ENCODE assay signal across 12 mouse cellular contexts in genomic region chr1:176996166-176996565, GRCm38 (mm10).
DNase-seq lines count a peak whose midpoint lies in the region; ATAC-seq and TF ChIP-seq lines count a peak whose summit lies in the region.
"Had no signal": no experiment of that assay in that cellular context is flagged by ENCODE, and none has a peak within 500 bp of the region (broad histone marks: within the 10 kb centered on the region; RNA-seq: fewer than 3 reads in every experiment).

No protein-coding gene starts in this region.

- H3K9ac ChIP-seq in MEL (ENCODE audit: control insufficient read depth, low read depth, low read length, poor library complexity, severe bottlenecking), result peak overlapping the region; percentile 63
- no peak overlapping the region; the same call in 1 of the 2 replicates for H3K9ac ChIP-seq in forebrain, embryonic 11.5 days (ENCODE audit: low read length)
- H3K9ac ChIP-seq in hindbrain, embryonic 16.5 days (ENCODE audit: low read depth, low read length), result no peak overlapping the region
- H3K9ac ChIP-seq: heart, embryonic 12.5 days; limb, embryonic 12.5 days; liver, embryonic 15.5 days had no signal

- 48% methylated on average over 3 of the region's 3 CpGs for WGBS in forebrain, embryonic 11.5 days
- 64% methylated on average over 3 of the region's 3 CpGs for WGBS in hindbrain, embryonic 16.5 days

- no peaks in the 10 kb centered on the region for H3K79me2 ChIP-seq in MEL (ENCODE audit: control insufficient read depth, insufficient read depth, low read length, poor library complexity)

- H3K27me3 ChIP-seq in MEL (ENCODE audit: control insufficient read depth in 1 of 2, insufficient read depth in 2 of 2, low read length in 2 of 2), result no peaks in the 10 kb centered on the region
- no peaks in the 10 kb centered on the region for H3K27me3 ChIP-seq in forebrain, embryonic 11.5 days (ENCODE audit: control insufficient read depth, insufficient read depth, low read length)
- no peaks in the 10 kb centered on the region for H3K27me3 ChIP-seq in hindbrain, embryonic 16.5 days (replicated peaks; ENCODE audit: control insufficient read depth, insufficient read depth, low read length)
- H3K27me3 ChIP-seq: heart, embryonic 12.5 days; liver, embryonic 15.5 days had no signal

- peaks cover 0 to 22% of the 10 kb centered on the region in 2 experiments; a peak in 2 of 4 replicates for H3K36me3 ChIP-seq in MEL (ENCODE audit: control insufficient read depth in 1 of 2, insufficient read depth in 2 of 2, low read length in 2 of 2)
- no peaks in the 10 kb centered on the region for H3K36me3 ChIP-seq in forebrain, embryonic 11.5 days (ENCODE audit: control insufficient read depth, insufficient read depth, low read length)
- no peaks in the 10 kb centered on the region for H3K36me3 ChIP-seq in hindbrain, embryonic 16.5 days (ENCODE audit: control insufficient read depth, insufficient read depth, low read length)
- H3K36me3 ChIP-seq: heart, embryonic 12.5 days; limb, embryonic 12.5 days; liver, embryonic 15.5 days had no signal

- DNase-seq in layer of hippocampus, adult 2 months (ENCODE audit: low spot score in 2 of 2), result no peak
- DNase-seq in layer of hippocampus, postnatal 10 days (ENCODE audit: low spot score in 2 of 2), result no peak
- DNase-seq in MEL (ENCODE audit: low read depth, low spot score), result no peak
- no peak for DNase-seq in forebrain, embryonic 11.5 days (ENCODE audit: low spot score)
- no peak for DNase-seq in left cerebral cortex, postnatal 14 days (ENCODE audit: low spot score in 2 of 2)
- no peak for DNase-seq in lung, adult 18-20 months
- DNase-seq in heart, postnatal 10 days, result no peak
- DNase-seq: gastrocnemius, postnatal 25 days had no signal

- H3K27ac ChIP-seq in layer of hippocampus, adult 2 months, result peak overlapping the region; percentile 88
- peak overlapping the region; percentile 100 for H3K27ac ChIP-seq in MEL (ENCODE audit: control insufficient read depth, low read depth, low read length)
- peak overlapping the region; percentile 82; the same call in 1 of the 2 replicates for H3K27ac ChIP-seq in forebrain, embryonic 11.5 days (ENCODE audit: low read depth, low read length)
- peak overlapping the region; percentile 76; the same call in 1 of the 2 replicates for H3K27ac ChIP-seq in hindbrain, embryonic 16.5 days (ENCODE audit: low read depth, low read length)
- H3K27ac ChIP-seq: limb, embryonic 12.5 days; liver, embryonic 15.5 days had no signal

- intact Hi-C loops in left cerebral cortex, postnatal 14 days (cut with DNase I), result no loop called here
- intact Hi-C loops in heart, postnatal 10 days (cut with DNase I), result no loop called here

- peaks cover 10 to 23% of the 10 kb centered on the region in 2 experiments for H3K4me1 ChIP-seq in MEL (ENCODE audit: control insufficient read depth in 1 of 2, insufficient read depth in 2 of 2, low read length in 2 of 2)
- H3K4me1 ChIP-seq in forebrain, embryonic 11.5 days (replicated peaks; ENCODE audit: control insufficient read depth, insufficient read depth, low read length), result peaks cover 49% of the 10 kb centered on the region
- H3K4me1 ChIP-seq in hindbrain, embryonic 16.5 days (ENCODE audit: control insufficient read depth, insufficient read depth, low read depth, low read length), result peaks cover 52% of the 10 kb centered on the region

- H3K4me2 ChIP-seq in forebrain, embryonic 11.5 days (ENCODE audit: low read depth, low read length, severe bottlenecking), result no peak overlapping the region
- no peak overlapping the region for H3K4me2 ChIP-seq in hindbrain, embryonic 16.5 days (ENCODE audit: low read length)
- H3K4me2 ChIP-seq: limb, embryonic 12.5 days had no signal

- no peak for TF ChIP-seq CTCF in layer of hippocampus, adult 2 months (conservative IDR thresholded peaks at IDR 0.05)
- TF ChIP-seq CTCF in MEL (IDR thresholded peaks at IDR 0.05 in 2 of 3, conservative IDR thresholded peaks at IDR 0.05 in 1 of 3; ENCODE audit: control insufficient read depth in 1 of 3, insufficient read depth in 1 of 3, low read depth in 2 of 3, low read length in 3 of 3, poor library complexity in 1 of 3, severe bottlenecking in 1 of 3), result no peak

- no peak for TF ChIP-seq RAD21 in MEL (IDR thresholded peaks at IDR 0.05; ENCODE audit: low read depth, low read length)

- H3K9me3 ChIP-seq in MEL (replicated peaks; ENCODE audit: insufficient read depth, low read length), result no peaks in the 10 kb centered on the region
- no peaks in the 10 kb centered on the region for H3K9me3 ChIP-seq in forebrain, embryonic 11.5 days (ENCODE audit: control insufficient read depth, low read length)
- no peaks in the 10 kb centered on the region for H3K9me3 ChIP-seq in hindbrain, embryonic 16.5 days (ENCODE audit: control insufficient read depth, low read length)
- H3K9me3 ChIP-seq: heart, embryonic 12.5 days; limb, embryonic 12.5 days; liver, embryonic 15.5 days had no signal

- H3K4me3 ChIP-seq in layer of hippocampus, adult 2 months, result no peak overlapping the region
- peak overlapping the region; percentile 24 to 80; a peak in 3 of 4 replicates for H3K4me3 ChIP-seq in MEL (ENCODE audit: control insufficient read depth in 1 of 2, insufficient read depth in 1 of 2, low read depth in 2 of 2, low read length in 2 of 2)
- H3K4me3 ChIP-seq in forebrain, embryonic 11.5 days (ENCODE audit: low read depth, low read length), result no peak overlapping the region
- H3K4me3 ChIP-seq in hindbrain, embryonic 16.5 days (ENCODE audit: low read length), result no peak overlapping the region
- H3K4me3 ChIP-seq: heart, embryonic 12.5 days; limb, embryonic 12.5 days had no signal

- TF ChIP-seq POLR2A in MEL (IDR thresholded peaks at IDR 0.05; ENCODE audit: control insufficient read depth in 1 of 2, insufficient read depth in 1 of 2, low read depth in 1 of 2, low read length in 2 of 2, poor library complexity in 1 of 2), result no peak

- TF ChIP-seq EP300 in MEL (IDR thresholded peaks at IDR 0.05; ENCODE audit: low read depth in 1 of 2, low read length in 2 of 2), result no peak

- ATAC-seq in forebrain, embryonic 11.5 days (replicated peaks; ENCODE audit: low FRiP score), result no peak
- ATAC-seq in hindbrain, embryonic 16.5 days, result no peak

TF ChIP-seq in MEL, 35 proteins besides CTCF, POLR2A, EP300 and RAD21:
- TF ChIP-seq MYB (IDR thresholded peaks at IDR 0.05; ENCODE audit: low read depth, low read length) (no peak), GABPA (IDR thresholded peaks at IDR 0.05; ENCODE audit: low read depth, low read length) (no peak), NELFE (IDR thresholded peaks at IDR 0.05; ENCODE audit: low read depth, low read length) (no peak), RCOR1 (IDR thresholded peaks at IDR 0.05; ENCODE audit: low read depth, low read length) (no peak), USF2 (IDR thresholded peaks at IDR 0.05; ENCODE audit: borderline replicate concordance in 1 of 2, insufficient read depth in 1 of 2, low read depth in 1 of 2, low read length in 2 of 2) (no peak), SIN3A (IDR thresholded peaks at IDR 0.05; ENCODE audit: low read length) (no peak), MXI1 (IDR thresholded peaks at IDR 0.05; ENCODE audit: low read depth, low read length) (no peak), ZKSCAN1 (IDR thresholded peaks at IDR 0.05; ENCODE audit: low read depth, low read length) (no peak), CHD1 (IDR thresholded peaks at IDR 0.05; ENCODE audit: low read depth, low read length) (no peak), MAFK (IDR thresholded peaks at IDR 0.05; ENCODE audit: borderline replicate concordance, low read depth, low read length) (no peak), GATA1 (IDR thresholded peaks at IDR 0.05; ENCODE audit: low read depth, low read length) (no peak), JUND (IDR thresholded peaks at IDR 0.05; ENCODE audit: low read depth, low read length) (no peak), ZC3H11A (IDR thresholded peaks at IDR 0.05; ENCODE audit: low read depth, low read length) (no peak), HCFC1 (IDR thresholded peaks at IDR 0.05; ENCODE audit: low read depth, low read length) (no peak), ZMIZ1 (IDR thresholded peaks at IDR 0.05; ENCODE audit: low read depth, low read length) (no peak), BHLHE40 (IDR thresholded peaks at IDR 0.05; ENCODE audit: borderline replicate concordance, low read depth, low read length) (no peak), MAX (IDR thresholded peaks at IDR 0.05; ENCODE audit: low read length) (no peak)

Comparison
In these comparisons a context has a peak if more than half of its experiments do, and no peak if none do; other contexts are left out.
1. H3K4me3 ChIP-seq: peak in MEL (2 of 2); none in layer of hippocampus, adult 2 months (single experiment), forebrain, embryonic 11.5 days (single experiment) and hindbrain, embryonic 16.5 days (single experiment).
2. Peak in every context shown above with its lines, with median percentiles within 50 percentile points of each other: H3K27ac ChIP-seq.